Mouse (Mus musculus) bone marrow, adult 2 months (tissue): Measurements from ENCODE around the gene Rrp12. TPM values are rescaled to one million over a fixed set of nuclear protein-coding genes. Genes with fewer than 3 reads are reported as not detected.
A peak's percentile ranks its signal among the peaks of the same experiment; 100 is the strongest.

Experiments used
- H3K27ac ChIP-seq: fragments of 200-500 bp; 2 replicates; pipeline ENCODE4 v1.5.1; 2012; ENCODE audit warnings: low read depth, mild to moderate bottlenecking, control low read depth, inconsistent platforms, low read length; ENCODE audit not compliant: control insufficient read depth, poor library complexity, insufficient read depth
- H3K4me1 ChIP-seq: fragments of 200-500 bp; 2 replicates; pipeline ENCODE4 v1.6.1; 2011; ENCODE audit warnings: low read length; ENCODE audit not compliant: control insufficient read depth, insufficient read depth
- H3K4me3 ChIP-seq: fragments of 200-500 bp; replicated peaks from 2 replicates; pipeline ENCODE3; 2011; ENCODE audit warnings: mild to moderate bottlenecking, low read depth, low read length, control low read depth; ENCODE audit not compliant: control insufficient read depth
- CTCF ChIP-seq: fragments of 200-500 bp; IDR thresholded peaks from 2 replicates; pipeline ENCODE4 v1.5.1; 2011; ENCODE audit warnings: low read length, control low read depth; ENCODE audit not compliant: control insufficient read depth, insufficient read depth
- POLR2A ChIP-seq: fragments of 200-500 bp; IDR thresholded peaks from 2 replicates; pipeline ENCODE4 v1.6.1; 2011; ENCODE audit warnings: low read depth, mild to moderate bottlenecking, control low read depth, low read length, borderline replicate concordance; ENCODE audit not compliant: control insufficient read depth
- WGBS: fragments of 180-500 bp; shearing (Covaris S2); methylation state at CpG from one replicate; pipeline ENCODE4 v1.1.7; 2018; 5-methylcytosine and 5-hydroxymethylcytosine counted together
- polyA plus RNA-seq: library from polyadenylated mRNA; stranded (reverse); fragments of >200 nt; gene quantifications from 2 replicates; pipeline ENCODE4 v1.2.4, GENCODE M21; 2011; ENCODE audit warnings: low replicate concordance; ENCODE audit not compliant: missing spikeins, insufficient read depth, insufficient read length

Rrp12 gene
- polyA plus RNA-seq, 1 experiment = 12.5 TPM

- TF ChIP-seq POLR2A (peak; percentile 77; the same call in 1 of the 2 replicates), CTCF (no peak)
- WGBS = under 1% methylated on average over 104 of the region's 112 CpGs
- Histone ChIP-seq H3K27ac (peak overlapping the region; percentile 98), H3K4me1 (no peaks in the 10 kb centered on the region; the same call in none of the 2 replicates), H3K4me3 (peak overlapping the region; percentile 88)
These were observed 65.6 kb downstream of the Rrp12 start for GRCm38 (mm10) chr19:41830106-41831031.

- 1% methylated on average over 32 of the region's 39 CpGs for WGBS
- no peaks in the 10 kb centered on the region; the same call in none of the 2 replicates for H3K4me1 ChIP-seq
These were observed 66.4 kb downstream of the Rrp12 start, which contains the start of gene Frat1 for GRCm38 (mm10) chr19:41829381-41830105. Frat1 (plus strand) TSS chr19:41829970.

GRCm38 (mm10) chr19:41828941-41829340 is 67.0 kb downstream of the Rrp12 start:
- no peak overlapping the region for H3K4me3 ChIP-seq
- no peak for TF ChIP-seq CTCF
- no peak for TF ChIP-seq POLR2A
- WGBS = 77% methylated on average over 3 of the region's 3 CpGs
- no peak overlapping the region for H3K27ac ChIP-seq
- H3K4me1 ChIP-seq = no peaks in the 10 kb centered on the region; the same call in none of the 2 replicates

More at GRCm38 (mm10) chr19:41829381-41830105, 66.4 kb downstream of the Rrp12 start, which contains the start of gene Frat1:
- H3K27ac ChIP-seq = peak within 1 kb of the TSS; percentile 98
- TF ChIP-seq POLR2A (no peak), CTCF (no peak)
- H3K4me3 ChIP-seq = peak within 1 kb of the TSS; percentile 88

GRCm38 (mm10) chr19:41826529-41826928 is 69.4 kb downstream of the Rrp12 start:
- Histone ChIP-seq H3K4me3 (no peak overlapping the region), H3K4me1 (no peaks in the 10 kb centered on the region; the same call in 1 of the 2 replicates), H3K27ac (no peak overlapping the region)
- 60% methylated on average over 3 of the region's 3 CpGs for WGBS
- TF ChIP-seq POLR2A (no peak), CTCF (no peak)

GRCm38 (mm10) chr19:41824950-41825349 is 71.0 kb downstream of the Rrp12 start:
- TF ChIP-seq CTCF = no peak
- no peak for TF ChIP-seq POLR2A
- 26% methylated on average over 5 of the region's 5 CpGs for WGBS
- no peaks in the 10 kb centered on the region; the same call in 1 of the 2 replicates for H3K4me1 ChIP-seq

GRCm38 (mm10) chr19:41822589-41822988 is 73.4 kb downstream of the Rrp12 start:
- H3K27ac ChIP-seq = no peak overlapping the region
- 56% methylated on average over 1 of the region's 1 CpGs for WGBS

More at GRCm38 (mm10) chr19:41824950-41825349, 71.0 kb downstream of the Rrp12 start:
- no peak overlapping the region for H3K4me3 ChIP-seq
- no peak overlapping the region for H3K27ac ChIP-seq

GRCm38 (mm10) chr19:41821436-41821835 is 74.5 kb downstream of the Rrp12 start:
- Histone ChIP-seq H3K27ac (no peak overlapping the region), H3K4me1 (no peaks in the 10 kb centered on the region; the same call in 1 of the 2 replicates), H3K4me3 (no peak overlapping the region)
- no peak for TF ChIP-seq CTCF
- TF ChIP-seq POLR2A = no peak
- 79% methylated on average over 5 of the region's 5 CpGs for WGBS

More at GRCm38 (mm10) chr19:41822589-41822988, 73.4 kb downstream of the Rrp12 start:
- no peak for TF ChIP-seq POLR2A
- no peak for TF ChIP-seq CTCF
- Histone ChIP-seq H3K4me1 (no peaks in the 10 kb centered on the region; the same call in 1 of the 2 replicates), H3K4me3 (no peak overlapping the region)

- no peak overlapping the region for H3K4me3 ChIP-seq
- no peak overlapping the region for H3K27ac ChIP-seq
- H3K4me1 ChIP-seq = no peaks in the 10 kb centered on the region
- 40% methylated on average over 4 of the region's 4 CpGs for WGBS
- TF ChIP-seq POLR2A (no peak), CTCF (no peak)
These were observed 77.2 kb downstream of the Rrp12 start for GRCm38 (mm10) chr19:41818749-41819148.

- Histone ChIP-seq H3K27ac (no peak overlapping the region), H3K4me1 (no peaks in the 10 kb centered on the region), H3K4me3 (no peak overlapping the region)
- WGBS = 83% methylated on average over 10 of the region's 10 CpGs
- TF ChIP-seq POLR2A (no peak), CTCF (no peak)
These were observed 78.6 kb downstream of the Rrp12 start for GRCm38 (mm10) chr19:41817325-41817724.
